In genomic region chr6:135171736-135172135, GRCm38 (mm10) we compare ENCODE assay signal across 38 mouse cellular contexts. TPM values are rescaled to one million over a fixed set of nuclear protein-coding genes. Genes with fewer than 3 reads are reported as not detected.
"Had no signal": no experiment of that assay in that cellular context is flagged by ENCODE, and none has a peak within 500 bp of the region (broad histone marks: within the 10 kb centered on the region; RNA-seq: fewer than 3 reads in every experiment).

No protein-coding gene starts in this region.

- H3K4me1 ChIP-seq: intestine, embryonic 15.5 days had no signal

- H3K27me3 ChIP-seq: heart, embryonic 12.5 days; intestine, embryonic 15.5 days; limb, embryonic 12.5 days had no signal

- H3K4me3 ChIP-seq: heart, embryonic 10.5 days; heart, embryonic 12.5 days; hindbrain, embryonic 10.5 days; hindbrain, embryonic 12.5 days; intestine, embryonic 15.5 days; layer of hippocampus, adult 2 months; left cerebral cortex, adult 2 months; limb, embryonic 10.5 days; limb, embryonic 12.5 days; liver, embryonic 13.5 days had no signal

- H3K4me2 ChIP-seq: heart, embryonic 12.5 days; hindbrain, embryonic 12.5 days; hindbrain, embryonic 14.5 days; intestine, embryonic 15.5 days; limb, embryonic 12.5 days; liver, embryonic 11.5 days; liver, embryonic 13.5 days had no signal

- H3K9ac ChIP-seq: heart, embryonic 12.5 days; hindbrain, embryonic 12.5 days; hindbrain, embryonic 14.5 days; intestine, embryonic 15.5 days; limb, embryonic 12.5 days; liver, embryonic 13.5 days had no signal

- H3K9me3 ChIP-seq: heart, embryonic 10.5 days; hindbrain, embryonic 10.5 days; intestine, embryonic 15.5 days; limb, embryonic 10.5 days; limb, embryonic 12.5 days; liver, embryonic 13.5 days had no signal

- H3K36me3 ChIP-seq: heart, embryonic 10.5 days; heart, embryonic 12.5 days; hindbrain, embryonic 10.5 days; hindbrain, embryonic 12.5 days; intestine, embryonic 15.5 days; limb, embryonic 10.5 days; limb, embryonic 12.5 days; liver, embryonic 13.5 days had no signal

- ATAC-seq: hindbrain, embryonic 16.5 days; inflammation-experienced regulatory T-cells, adult 6 months; intestine, embryonic 15.5 days; intestine, postnatal 0 days had no signal

- H3K27ac ChIP-seq: heart, embryonic 10.5 days; hindbrain, embryonic 10.5 days; hindbrain, embryonic 12.5 days; hindbrain, embryonic 14.5 days; intestine, embryonic 15.5 days; layer of hippocampus, adult 2 months; left cerebral cortex, adult 2 months; limb, embryonic 10.5 days; limb, embryonic 12.5 days; liver, embryonic 13.5 days had no signal

- DNase-seq: gastrocnemius, postnatal 14 days; gastrocnemius, postnatal 36 days; heart, adult 18-20 months; heart, postnatal 10 days; heart, postnatal 4 days; kidney, adult 18-20 months; kidney, adult 8-10 months; kidney, postnatal 10 days; kidney, postnatal 25 days; kidney, postnatal 4 days; liver; liver, embryonic 13.5 days had no signal

RNA-seq across cellular contexts. Expression of gene Gprc5d, which starts 53.7 kb away (rescaled TPM):
- total RNA-seq: gastrocnemius, adult 18-20 months; gastrocnemius, adult 8-10 months; gastrocnemius, postnatal 14 days; gastrocnemius, postnatal 36 days; heart, adult 18-20 months; heart, adult 8-10 months; heart, postnatal 25 days; layer of hippocampus, adult 2 months; layer of hippocampus, postnatal 10 days; layer of hippocampus, postnatal 25 days; left cerebral cortex, postnatal 14 days; left cerebral cortex, postnatal 36 days had no signal
- polyA plus RNA-seq: heart, embryonic 10.5 days; heart, embryonic 12.5 days; heart, embryonic 14.5 days; heart, embryonic 16.5 days; hindbrain, embryonic 10.5 days; hindbrain, embryonic 12.5 days; hindbrain, embryonic 14.5 days; hindbrain, embryonic 16.5 days; inflammation-experienced regulatory T-cells, adult 6 months; intestine, embryonic 15.5 days; intestine, postnatal 0 days; kidney, embryonic 14.5 days; kidney, embryonic 16.5 days; limb, embryonic 10.5 days; limb, embryonic 12.5 days had no signal
